Mouse (Mus musculus) thymus, postnatal 25 days (tissue): ENCODE measurements around the gene Plcb4.
A peak's percentile ranks its signal among the peaks of the same experiment; 100 is the strongest.
"Not testable (repeated sequence)": the region's sequence is repeated elsewhere in the genome, so short reads cannot be mapped to it uniquely, and the experiment has no call there.

ENCODE experiments used
- DNase-seq: peaks from one replicate; pipeline ENCODE4 v3.0.0; 2022

Gene Plcb4

DNA sequence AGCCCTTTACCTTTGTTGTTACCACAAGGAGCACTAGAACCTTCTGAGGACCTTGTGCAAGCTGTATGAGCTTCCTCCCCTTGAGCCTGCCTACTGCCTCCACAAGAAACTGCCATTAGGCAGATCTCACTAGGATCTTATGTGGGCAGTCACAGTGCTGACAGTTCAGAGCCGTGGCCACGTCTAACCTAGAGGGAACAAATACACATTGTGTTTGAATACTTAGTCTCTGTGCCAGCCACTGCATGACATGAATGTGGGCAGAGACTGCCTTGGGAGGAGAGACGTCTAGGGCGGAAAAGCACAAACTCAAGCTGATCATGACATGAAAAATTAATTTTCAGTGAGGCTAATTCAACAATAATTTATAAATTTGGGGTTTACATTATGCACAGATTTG, 239.2 kb downstream of the Plcb4 start:
- no peak for DNase-seq

DNA sequence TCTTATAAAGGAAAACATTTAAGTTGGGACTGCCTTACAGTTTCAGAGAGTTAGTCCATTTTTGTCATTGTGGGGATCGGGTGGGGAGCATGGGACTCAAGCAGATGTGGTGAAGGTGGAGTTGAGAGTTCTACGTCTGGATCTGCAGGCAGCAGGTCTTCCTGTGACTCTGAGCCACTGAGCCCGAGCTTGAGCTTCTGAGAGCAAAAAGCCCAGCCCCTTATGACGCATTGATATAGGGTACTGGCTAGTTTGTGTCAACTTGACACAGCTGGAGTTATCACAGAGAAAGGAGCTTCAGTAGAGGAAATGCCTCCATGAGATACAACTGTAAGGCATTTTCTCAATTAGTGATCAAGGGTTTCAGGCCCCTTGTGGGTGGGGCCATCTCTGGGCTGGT, 241.1 kb downstream of the Plcb4 start:
- not testable (repeated sequence) for DNase-seq

DNA sequence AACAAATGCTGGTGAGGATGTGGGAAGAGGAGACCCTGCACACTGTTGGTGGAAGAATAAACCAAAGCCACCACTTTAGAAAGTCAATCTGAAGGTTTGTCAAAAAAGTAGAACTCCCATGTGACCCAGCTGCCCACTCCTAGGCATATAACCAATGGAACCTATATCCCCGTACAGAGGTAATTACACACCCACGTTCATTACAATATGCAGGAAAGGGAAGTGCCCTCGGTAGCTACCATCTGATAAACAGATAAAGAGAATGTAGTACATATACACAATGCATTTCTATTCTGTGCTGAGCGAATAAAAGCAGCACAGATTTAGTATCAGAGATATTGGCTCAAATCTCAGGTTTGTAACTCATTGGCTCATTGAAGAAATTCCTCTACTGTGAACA, 242.2 kb downstream of the Plcb4 start:
- no peak for DNase-seq

DNA sequence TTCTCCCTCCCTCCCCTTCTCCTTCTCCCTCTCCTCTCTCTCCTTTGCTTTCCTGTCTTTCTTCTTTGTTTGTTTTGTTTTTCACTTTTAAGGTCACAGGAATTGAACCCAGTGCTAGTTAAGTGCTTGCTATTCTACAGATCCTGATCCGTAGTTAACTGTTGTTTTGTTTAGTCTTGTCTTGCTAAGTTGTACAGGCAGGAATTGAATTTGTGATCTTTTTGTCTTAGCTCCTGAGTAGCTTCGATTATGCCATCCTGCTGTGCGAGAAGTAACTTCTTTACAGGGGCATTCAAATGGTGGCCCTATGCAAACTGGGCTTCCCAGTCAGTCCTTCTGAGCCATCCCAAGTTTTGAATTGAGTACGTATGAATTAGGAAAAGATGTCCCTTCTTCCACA, 245.5 kb downstream of the Plcb4 start:
- no peak for DNase-seq

DNA sequence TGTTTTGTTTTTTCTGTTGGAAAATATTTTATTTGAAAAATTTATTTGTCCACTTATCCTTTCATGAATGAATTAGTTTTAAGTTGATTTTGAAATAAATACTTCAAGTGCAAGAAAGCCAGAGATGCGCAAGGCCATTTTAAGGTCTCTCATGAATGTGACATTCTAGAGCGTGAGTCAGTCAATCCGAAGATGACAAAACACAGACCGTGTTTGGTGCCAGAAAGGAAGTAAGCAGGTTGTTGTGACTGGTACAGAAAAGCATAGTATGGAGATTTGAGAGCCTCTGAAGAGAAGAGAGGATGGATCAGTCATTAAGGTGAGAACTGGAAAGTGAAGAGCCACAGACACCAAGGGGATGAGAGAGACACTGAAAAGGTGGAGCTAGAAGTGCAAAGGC, 246.0 kb downstream of the Plcb4 start:
- no peak for DNase-seq

DNA sequence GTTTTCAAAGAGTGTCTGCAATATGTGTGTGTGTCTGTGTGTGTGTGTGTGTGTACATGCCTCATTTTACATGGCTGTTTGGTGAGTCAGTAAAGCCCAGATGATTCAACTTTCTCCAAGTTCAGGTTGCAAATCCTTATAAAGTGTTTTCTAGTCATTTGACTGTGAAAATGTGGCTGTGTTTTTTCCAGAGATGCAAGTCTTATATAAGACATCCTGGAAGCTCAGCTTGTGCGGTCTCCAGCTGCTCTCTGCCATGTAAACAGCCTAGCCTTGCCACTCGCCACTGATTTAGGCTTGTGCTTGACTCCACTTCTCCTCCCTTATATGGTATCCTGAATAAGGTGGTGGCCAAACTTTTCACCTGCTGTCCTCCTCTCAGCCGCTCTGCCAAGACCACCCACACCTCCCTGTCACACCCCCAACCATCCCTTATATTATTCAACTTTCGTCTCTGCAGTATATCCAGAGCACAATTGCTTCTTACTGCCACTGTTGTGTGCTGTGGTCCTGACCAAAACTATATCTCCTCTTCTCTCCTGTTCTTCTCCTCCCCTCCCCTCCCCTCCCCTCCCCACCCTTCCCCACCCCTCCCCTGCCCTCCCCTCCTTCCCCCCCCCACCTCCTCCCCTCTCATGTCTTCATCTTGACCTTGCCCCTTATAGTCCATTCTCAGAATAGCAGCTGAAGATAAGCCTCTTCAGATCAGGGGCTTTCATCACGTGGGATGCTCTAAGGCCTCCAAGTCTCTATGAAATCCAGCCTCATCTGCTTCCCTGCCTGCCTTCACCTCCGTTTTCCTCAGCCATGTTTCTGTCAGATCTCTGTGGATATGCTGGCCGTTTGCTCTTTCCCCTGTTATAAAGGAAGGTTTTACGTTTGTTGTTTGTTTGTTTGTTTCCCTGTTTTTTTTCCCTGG, 255.8 kb downstream of the Plcb4 start:
- DNase-seq, result no peak

DNA sequence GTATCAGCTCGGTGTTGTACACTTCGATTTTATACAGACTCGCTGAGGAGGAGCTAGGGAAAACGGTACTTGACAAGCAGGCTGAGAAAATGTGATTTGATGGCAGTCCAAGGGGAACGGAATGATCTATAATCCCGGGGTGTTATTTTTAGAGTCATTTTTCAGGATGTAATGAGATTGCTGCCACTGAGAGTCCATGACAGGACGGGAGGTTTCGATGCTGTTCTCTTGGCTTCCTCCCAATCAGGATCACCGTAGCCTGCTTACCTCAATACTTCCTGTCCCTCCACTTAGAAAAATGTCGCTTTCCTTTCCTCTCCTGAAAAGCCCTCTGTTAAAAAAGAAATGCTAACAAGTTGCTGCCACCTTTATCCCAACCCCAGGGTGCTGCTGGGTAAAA, 257.1 kb downstream of the Plcb4 start:
- no peak for DNase-seq

DNA sequence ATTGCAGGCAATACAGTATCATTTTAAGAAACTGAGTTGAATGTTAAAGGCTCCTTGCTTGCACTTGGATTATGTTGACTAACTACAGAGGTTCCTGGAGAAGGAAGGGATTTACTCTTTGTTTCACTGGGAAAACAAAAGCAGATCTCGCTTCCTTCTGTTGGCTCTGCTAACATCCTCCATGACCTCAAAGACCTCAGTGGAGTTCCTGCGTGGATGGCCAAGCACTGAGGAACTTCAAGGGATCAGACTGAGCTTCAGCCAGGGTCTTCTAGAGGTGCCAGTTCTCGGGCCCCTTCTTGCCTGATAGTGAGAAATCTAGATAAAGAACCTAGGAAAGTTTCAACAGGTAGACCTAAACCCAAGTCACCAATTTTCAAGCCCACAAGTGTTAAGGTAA, 258.2 kb downstream of the Plcb4 start:
- no peak for DNase-seq

DNA sequence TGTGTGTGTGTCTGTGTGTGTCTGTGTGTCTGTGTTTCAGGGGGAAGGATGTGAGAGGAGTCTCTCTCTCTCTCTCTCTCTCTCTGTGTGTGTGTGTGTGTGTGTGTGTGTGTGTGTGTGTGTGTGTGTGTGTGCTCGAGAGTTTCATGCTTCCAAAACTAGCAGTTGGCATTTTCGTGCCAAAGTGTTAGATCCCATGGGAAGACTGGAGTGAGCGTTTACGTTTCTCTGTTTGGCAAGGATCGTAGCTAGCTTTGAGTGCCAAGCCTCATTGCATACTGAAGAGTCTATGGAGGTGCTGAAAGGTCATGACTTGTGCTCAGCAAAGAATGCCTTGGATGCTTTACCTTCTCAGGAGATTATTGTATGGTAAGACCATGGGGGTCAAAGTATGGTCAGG, 259.3 kb downstream of the Plcb4 start:
- DNase-seq, result no peak

DNA sequence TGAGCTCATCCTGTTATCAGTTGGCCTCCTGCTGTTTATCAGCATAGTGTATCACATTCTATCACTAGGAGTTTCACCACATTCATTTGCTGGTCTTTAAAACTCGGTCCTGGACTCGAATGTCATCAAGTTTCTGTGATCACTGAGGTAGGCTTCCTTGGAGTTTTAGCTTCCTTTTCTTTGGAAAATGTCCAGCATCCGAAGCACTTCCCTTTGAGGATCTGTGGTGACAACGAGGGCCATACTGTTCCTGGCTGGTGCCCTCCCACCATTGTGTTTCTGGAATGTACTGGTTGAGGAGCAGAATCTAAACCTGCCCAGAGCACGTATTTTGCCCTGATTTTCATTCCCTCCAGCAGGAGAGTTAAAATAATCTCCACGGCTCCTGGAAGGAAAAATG, 260.8 kb downstream of the Plcb4 start:
- no peak for DNase-seq

DNA sequence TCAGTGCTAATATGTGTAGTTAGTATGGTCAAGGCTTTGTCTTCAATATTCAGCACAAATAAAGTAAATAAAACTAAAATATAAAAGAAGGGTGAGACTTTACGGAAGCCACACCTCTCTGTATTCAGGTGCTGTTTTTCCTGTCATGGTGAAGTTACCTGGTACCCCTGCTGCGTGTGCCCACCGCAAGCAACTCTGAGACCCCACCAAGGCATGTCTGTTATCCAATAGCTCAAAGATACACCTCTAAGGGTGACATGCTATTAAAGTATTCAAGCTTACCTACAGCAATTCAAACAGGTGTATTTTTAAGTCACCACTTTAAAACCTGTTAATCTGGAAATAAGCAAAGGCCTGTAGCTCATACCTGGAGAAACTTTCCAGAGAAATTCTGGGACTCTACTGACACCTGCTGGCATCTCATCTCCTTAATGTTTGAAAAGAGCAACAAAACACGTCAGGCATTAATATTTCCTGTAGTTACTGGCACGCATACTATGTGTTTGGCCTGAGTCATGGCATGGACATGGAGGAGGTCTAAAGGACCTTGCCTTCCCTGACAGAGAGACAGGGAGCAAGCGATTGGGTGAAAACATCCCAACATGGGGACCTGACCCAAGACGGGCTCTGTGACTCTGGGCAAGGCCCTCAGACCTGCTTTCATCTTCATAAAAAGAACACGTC, 268.0 kb downstream of the Plcb4 start:
- no peak for DNase-seq

DNA sequence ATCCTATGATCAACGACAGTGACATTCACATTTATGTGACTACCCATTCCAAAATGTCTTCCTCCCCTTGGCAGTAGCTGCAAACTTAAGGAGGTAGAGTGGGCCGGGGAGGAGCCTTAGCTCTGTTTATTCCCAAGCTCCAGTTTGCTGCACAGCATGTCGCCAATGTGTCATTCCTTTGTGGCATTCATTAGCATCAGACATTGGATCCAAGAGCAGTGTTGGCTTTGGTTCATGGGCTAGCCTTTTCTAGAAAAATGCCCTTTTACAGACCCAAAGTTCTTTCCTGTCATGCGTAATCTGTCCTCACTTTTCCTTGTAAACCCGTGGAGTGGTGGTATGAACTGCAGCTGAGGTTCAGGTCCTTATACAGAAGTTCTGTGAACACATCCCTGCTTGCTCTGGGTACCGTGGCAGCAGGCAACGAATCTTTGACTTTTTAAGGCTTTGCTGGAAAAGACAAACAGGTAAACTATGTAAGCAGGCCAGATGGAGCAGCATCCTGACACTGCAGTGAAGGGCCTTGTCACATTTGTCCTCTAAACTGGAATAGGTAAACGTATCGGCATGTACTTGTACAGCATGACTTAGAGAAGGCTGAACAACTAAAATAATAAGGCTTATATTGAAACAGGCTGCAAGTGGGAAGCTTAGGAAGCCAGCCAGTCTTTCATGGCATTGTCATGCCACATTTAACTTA, 270.4 kb downstream of the Plcb4 start:
- DNase-seq, result no peak

DNA sequence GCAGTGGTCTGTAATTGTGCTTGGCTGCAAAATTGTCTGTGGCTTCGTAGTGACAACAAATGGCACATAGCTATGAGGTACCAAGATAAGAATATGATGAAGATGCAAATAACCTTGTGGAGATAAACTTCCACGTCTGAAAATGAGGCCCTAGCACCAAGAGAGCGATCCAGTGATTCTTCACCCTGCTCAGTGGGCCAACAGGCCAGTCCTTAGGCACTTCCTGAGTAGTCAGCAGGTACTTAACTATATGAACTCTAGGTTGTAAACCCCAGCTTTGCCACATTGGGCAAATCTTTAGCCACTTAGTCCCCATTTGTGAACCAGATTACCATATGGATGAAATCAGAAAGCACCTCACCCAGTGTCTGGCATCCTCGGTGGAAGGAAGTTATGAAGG, 271.9 kb downstream of the Plcb4 start:
- DNase-seq, result no peak

DNA sequence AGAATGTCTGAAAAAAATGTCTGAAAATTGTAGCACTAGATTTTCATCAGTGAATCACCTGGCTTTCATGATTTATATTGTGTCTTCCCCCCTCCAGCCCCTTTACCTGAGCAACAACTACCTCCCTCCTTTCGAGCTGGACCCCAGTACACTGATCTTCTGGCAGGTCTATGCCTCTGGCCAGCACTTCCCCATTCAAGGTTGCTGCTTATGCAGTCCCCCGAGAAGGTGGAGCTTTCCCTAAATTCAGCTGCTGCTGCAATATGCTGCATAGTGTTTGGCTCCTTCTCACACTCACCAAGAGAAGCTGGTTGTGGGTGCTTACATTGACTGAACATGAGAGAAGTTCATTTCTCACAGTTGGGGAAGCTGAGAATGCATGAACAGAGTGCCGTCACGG, 273.8 kb downstream of the Plcb4 start:
- no peak for DNase-seq

DNA sequence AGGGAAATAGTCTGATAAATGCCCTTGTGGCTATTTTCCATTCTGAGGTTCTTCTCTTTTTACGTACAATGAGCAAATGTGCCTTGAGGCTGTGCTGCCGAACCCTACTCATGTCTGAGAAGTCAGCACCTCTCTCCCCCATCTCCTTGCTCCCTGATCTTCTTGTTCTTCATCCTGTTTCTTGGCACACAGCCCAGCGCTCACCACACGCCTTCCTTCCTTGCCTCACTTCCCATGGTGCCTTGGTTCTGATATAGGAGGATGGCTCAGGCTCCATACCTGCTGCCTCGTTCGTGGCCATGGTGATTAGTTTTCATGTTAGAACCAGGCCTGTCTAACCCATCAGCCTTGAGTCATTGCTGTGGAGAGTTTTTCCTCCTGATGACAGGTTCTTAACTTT, 277.6 kb downstream of the Plcb4 start:
- no peak for DNase-seq

DNA sequence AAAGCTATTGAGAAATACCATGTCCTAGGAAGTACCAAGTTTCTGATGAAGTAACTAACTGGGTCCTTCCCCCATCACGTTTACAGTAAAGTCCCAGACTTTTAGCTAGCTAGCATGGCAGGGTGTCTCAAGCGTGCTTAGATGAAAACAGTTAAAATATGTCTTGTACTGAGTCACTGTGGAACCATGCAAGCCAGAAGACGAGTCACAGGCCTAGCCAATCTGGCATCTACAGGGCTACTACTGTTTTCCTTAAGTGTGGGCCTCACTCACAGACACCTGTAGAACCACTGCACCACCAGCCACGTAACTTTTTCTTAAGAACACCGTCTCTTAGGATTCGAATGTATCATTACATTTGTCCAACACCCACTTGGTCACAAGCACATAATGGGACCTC, 278.8 kb downstream of the Plcb4 start:
- DNase-seq, result no peak

DNA sequence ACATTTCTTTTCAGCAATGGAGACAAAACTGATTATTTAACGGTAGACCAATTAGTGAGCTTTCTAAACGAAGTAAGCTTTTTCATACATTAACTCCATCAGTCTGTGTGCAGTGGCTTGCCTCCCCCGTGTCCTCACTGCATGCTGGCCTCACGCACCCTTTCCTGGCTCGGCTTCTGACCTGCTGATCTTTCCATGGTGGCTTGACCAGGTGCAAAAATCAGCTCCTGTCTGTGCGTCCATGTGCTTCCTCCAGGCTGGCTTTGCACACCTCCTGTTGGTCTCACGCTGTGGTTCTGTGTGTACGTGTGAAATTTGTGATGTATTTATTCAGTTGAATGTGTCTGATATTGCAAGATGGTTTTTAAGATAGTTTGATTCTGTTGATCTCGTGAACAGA, 281.1 kb downstream of the Plcb4 start:
- no peak for DNase-seq

DNA sequence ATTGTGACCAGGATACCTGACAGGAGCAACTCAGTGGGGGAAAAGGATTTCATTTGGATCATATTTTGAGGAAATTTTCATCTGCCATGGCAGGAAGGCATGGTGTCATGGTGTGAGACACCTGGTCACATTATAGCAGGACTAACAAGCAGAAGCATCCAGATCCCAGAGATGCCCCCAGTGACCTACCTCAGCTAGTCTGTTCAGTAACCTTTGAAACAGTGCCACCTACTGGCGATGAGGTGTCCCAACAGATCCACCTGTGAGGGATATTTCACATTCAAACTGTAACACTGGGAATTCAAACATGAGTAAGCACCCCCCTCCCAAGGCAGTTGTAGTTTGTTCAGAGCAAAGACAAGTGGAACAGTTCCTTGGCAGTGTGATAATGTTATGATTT, 289.0 kb downstream of the Plcb4 start:
- no peak for DNase-seq

DNA sequence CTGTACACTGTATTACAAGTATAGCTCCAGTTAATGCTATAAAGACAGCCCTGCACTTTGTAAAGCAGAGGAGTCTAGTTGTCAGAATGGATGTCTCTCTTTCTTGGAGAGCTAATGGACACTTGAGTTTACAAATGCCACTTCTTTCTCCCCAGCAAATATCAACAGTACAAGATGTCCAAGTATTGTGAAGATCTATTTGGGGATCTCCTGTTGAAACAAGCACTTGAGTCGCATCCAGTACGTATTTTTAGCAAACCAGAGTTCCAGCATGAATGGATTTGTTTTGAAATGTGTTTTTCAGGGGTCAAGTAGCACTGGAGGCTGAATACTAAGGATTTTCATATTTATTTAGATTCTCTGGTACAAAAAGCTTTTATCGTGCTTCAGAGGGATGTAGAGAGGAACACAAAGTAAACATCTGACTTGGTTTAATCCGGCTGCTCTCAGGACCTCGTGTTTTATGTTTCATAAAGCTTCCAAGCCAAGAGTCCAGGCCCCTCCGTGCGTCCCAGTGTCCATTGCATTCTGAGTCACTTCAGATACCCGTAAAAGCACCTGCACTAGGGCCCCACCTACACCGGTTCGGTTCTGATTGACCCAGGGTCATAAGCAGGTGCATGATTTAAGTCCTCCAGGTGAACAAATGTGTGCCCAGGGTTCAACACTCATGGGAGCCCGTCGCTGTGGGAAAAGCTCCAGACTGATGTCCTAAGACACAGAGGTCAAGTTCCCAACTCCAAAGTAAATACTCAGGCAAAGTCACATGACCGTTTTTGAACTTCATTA, 296.1 kb downstream of the Plcb4 start:
- DNase-seq, result no peak

DNA sequence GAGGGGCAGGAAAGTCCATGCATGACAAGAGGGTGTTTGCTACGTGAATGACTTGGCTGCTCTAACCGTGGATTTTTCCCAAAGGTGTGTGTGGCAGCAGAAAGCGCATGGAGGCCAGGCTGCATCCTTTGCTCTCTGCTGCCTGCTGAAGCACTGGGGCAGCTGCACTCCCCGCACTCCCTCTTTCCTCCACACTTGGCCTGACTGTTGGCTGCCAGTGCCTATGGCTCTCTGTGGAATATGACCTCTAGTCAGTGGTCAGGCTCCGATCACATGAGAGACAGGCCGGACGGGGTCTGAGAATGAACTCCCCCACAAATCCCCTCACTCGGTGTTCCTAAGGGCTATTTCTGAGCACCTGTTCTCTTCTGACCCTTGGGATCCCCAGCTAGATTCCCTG, 297.0 kb downstream of the Plcb4 start:
- no peak for DNase-seq

DNA sequence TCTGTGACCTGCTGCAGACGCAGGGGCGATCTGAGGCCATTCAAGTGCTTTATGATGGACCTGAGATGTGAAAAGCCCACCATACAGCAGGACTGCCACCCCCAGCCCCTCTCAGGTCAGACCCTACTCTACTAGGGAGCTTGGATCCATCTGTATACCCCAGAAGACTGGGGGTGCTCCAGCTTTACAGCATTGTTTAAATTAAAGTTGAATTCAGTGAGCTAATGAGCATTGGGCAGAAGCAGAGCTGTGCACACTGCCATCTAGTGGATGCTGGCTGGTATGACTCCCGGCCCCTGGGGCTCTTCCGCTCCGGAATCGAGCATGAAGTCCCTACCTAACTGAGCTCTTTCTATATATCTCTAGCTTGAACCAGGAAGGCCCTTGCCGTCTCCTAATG, 298.9 kb downstream of the Plcb4 start:
- DNase-seq, result peak; percentile 43

DNA sequence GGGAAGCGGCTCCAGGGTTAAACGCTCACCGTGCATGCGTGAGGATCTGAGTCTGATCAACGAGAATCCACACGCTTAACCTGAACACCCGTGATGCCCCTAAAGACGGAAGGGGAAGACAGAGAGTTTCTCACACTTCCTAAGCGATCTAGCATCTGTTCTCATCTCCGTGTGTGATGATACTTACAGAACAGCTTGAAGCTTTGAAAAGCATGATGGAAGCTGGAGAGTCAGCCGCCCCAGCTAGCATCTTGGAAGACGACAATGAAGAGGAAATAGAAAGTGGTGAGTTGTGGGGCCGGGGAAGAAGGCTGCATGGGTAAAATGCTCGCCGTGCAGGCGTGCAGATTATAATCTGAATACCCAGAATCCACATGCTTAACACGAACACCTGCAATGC, 299.6 kb downstream of the Plcb4 start:
- DNase-seq, result no peak

DNA sequence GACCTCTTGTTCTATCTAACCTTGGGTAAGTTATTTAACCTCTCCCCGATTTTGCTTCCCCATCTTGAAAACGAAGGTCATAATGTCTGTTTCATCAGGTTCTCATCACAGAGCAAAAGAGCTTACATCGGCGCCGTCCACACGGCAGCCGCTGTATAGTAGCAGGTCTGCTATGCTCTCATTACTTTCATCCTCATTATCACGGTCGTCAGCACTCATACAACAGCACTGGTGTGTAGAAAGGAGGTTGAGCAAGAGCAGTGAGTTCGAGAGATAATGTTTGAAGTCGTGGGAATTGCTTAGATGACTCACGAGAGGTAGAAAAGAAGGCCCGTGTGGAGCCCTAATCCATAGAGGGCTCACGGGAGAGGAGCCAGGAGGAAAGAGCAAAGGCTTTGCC, 304.3 kb downstream of the Plcb4 start:
- no peak for DNase-seq
